ENCODE assay signal across 10 mouse cellular contexts in the genomic region with DNA sequence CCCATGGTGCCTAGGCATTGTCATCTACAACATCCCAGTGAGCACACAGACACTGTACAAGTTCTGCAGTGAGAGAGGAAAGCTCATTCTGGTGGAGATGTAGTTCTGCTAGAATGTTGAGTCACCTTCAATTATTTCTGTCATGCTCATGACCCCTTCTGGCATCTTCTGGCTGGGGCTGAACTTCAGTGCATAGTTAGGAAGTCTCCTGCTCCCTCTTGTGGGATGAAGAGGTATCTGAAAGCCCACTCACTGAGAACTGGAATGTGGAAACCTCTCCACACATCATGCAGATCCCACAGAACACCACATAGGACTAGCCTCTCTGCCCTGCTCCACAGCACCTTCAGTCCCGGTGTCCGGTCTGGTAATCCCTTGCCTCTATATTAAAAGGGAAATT. TPM values are rescaled to one million over a fixed set of nuclear protein-coding genes. Genes with fewer than 3 reads are reported as not detected.
DNase-seq lines count a peak whose midpoint lies in the region; ATAC-seq and TF ChIP-seq lines count a peak whose summit lies in the region.
"Had no signal": no experiment of that assay in that cellular context is flagged by ENCODE, and none has a peak within 500 bp of the region (broad histone marks: within the 10 kb centered on the region; RNA-seq: fewer than 3 reads in every experiment).

No protein-coding gene starts in this region.

- H3K4me3 ChIP-seq in liver, postnatal 0 days (ENCODE audit: low read depth, low read length): no peak overlapping the region
- no peak overlapping the region for H3K4me3 ChIP-seq in liver, embryonic 12.5 days
- no peak overlapping the region for H3K4me3 ChIP-seq in embryonic fibroblast, embryonic 13.5 days (ENCODE audit: insufficient read depth, low read length)
- H3K4me3 ChIP-seq: heart, embryonic 13.5 days; myocyte had no signal

- 90% methylated on average over 2 of the region's 2 CpGs for WGBS in liver, postnatal 0 days (ENCODE audit: insufficient replicate concordance)
- WGBS in liver, embryonic 12.5 days (ENCODE audit: insufficient replicate concordance): 73% methylated on average over 2 of the region's 2 CpGs

- peak; percentile 40; the same call in 1 of the 2 replicates for ATAC-seq in liver, postnatal 0 days
- ATAC-seq in liver, embryonic 12.5 days: no peak

- H3K27ac ChIP-seq in liver, postnatal 0 days (ENCODE audit: low read depth): no peak overlapping the region
- H3K27ac ChIP-seq in liver, embryonic 12.5 days: no peak overlapping the region
- no peak overlapping the region for H3K27ac ChIP-seq in embryonic fibroblast, embryonic 13.5 days (ENCODE audit: insufficient read depth, low read length)
- H3K27ac ChIP-seq: heart, embryonic 13.5 days had no signal

- H3K9me3 ChIP-seq in liver, postnatal 0 days (ENCODE audit: low read length): no peaks in the 10 kb centered on the region
- H3K9me3 ChIP-seq in liver, embryonic 12.5 days (replicated peaks): no peaks in the 10 kb centered on the region
- H3K9me3 ChIP-seq: heart, embryonic 13.5 days had no signal

- TF ChIP-seq POLR2A in embryonic fibroblast, embryonic 13.5 days (IDR thresholded peaks at IDR 0.05; ENCODE audit: low read depth, low read length): no peak

- no peak for TF ChIP-seq EP300 in liver, postnatal 0 days (IDR thresholded peaks at IDR 0.05; ENCODE audit: low read depth)

- intact Hi-C loops in left cerebral cortex, postnatal 14 days (cut with DNase I): loop anchor here (5.0 kb wide), 1 partner anchor 250 kb away; no protein-coding TSS in a partner anchor

- H3K4me1 ChIP-seq in liver, postnatal 0 days (ENCODE audit: insufficient read depth): no peaks in the 10 kb centered on the region
- no peaks in the 10 kb centered on the region for H3K4me1 ChIP-seq in liver, embryonic 12.5 days
- no peaks in the 10 kb centered on the region for H3K4me1 ChIP-seq in embryonic fibroblast, embryonic 13.5 days (ENCODE audit: control insufficient read depth, insufficient read depth, low read length)
- H3K4me1 ChIP-seq: heart, embryonic 13.5 days had no signal

- no peaks in the 10 kb centered on the region for H3K27me3 ChIP-seq in liver, postnatal 0 days (ENCODE audit: insufficient read depth, low read length)
- H3K27me3 ChIP-seq in liver, embryonic 12.5 days (replicated peaks): no peaks in the 10 kb centered on the region
- H3K27me3 ChIP-seq: heart, embryonic 13.5 days had no signal

- no peaks in the 10 kb centered on the region for H3K36me3 ChIP-seq in liver, postnatal 0 days (replicated peaks; ENCODE audit: insufficient read depth, low read length)
- no peaks in the 10 kb centered on the region for H3K36me3 ChIP-seq in liver, embryonic 12.5 days
- H3K36me3 ChIP-seq: heart, embryonic 13.5 days had no signal

- DNase-seq in cerebellum, postnatal 10 days: peak; percentile 44 to 49
- DNase-seq in cerebellum, postnatal 36 days: no peak
- peak; percentile 26 for DNase-seq in liver, postnatal 0 days
- DNase-seq in left cerebral cortex, postnatal 14 days (ENCODE audit: low spot score in 2 of 2): peak; percentile 47 to 58
- peak; percentile 68 to 71 for DNase-seq in spleen, postnatal 36 days (ENCODE audit: low spot score in 2 of 2)
- DNase-seq in urinary bladder, adult 2 months (ENCODE audit: low spot score): no peak

- no peak overlapping the region for H3K9ac ChIP-seq in liver, postnatal 0 days (replicated peaks)
- no peak overlapping the region for H3K9ac ChIP-seq in liver, embryonic 12.5 days
- H3K9ac ChIP-seq: heart, embryonic 13.5 days had no signal

- TF ChIP-seq CTCF in liver, postnatal 0 days (IDR thresholded peaks at IDR 0.05; ENCODE audit: low read depth): peak; percentile 86
- TF ChIP-seq CTCF in embryonic fibroblast, embryonic 13.5 days (IDR thresholded peaks at IDR 0.05; ENCODE audit: borderline replicate concordance, insufficient read depth, low read length): 0 out of 2 replicates have a peak, but pooled peaks have one; percentile 36

- H3K4me2 ChIP-seq in liver, postnatal 0 days (ENCODE audit: low read depth, low read length): no peak overlapping the region
- no peak overlapping the region for H3K4me2 ChIP-seq in liver, embryonic 12.5 days
- H3K4me2 ChIP-seq: heart, embryonic 13.5 days had no signal

RNA-seq across cellular contexts. Expression of gene Ms4a6d, which starts 2.6 kb away (rescaled TPM):
- 8.8 and 9.0 TPM in 2 replicates for polyA plus RNA-seq in liver, postnatal 0 days (2015; fragmentation: Nextera tagmentation; extraction: Ambion mirVana)
- polyA plus RNA-seq in liver, embryonic 12.5 days (2016; fragmentation: Nextera tagmentation; extraction: Ambion mirVana): 2.4 and 2.7 TPM in 2 replicates
- polyA plus RNA-seq in embryonic fibroblast, embryonic 13.5 days (2011; ENCODE audit: insufficient read length, low read depth, missing spikeins): 0.67 and 2.2 TPM in 2 replicates
- under 1 TPM; 0.87 to 0.99 TPM for total RNA-seq in left cerebral cortex, postnatal 14 days (2021)
- 5.2 and 6.5 TPM in 2 replicates for polyA plus RNA-seq in urinary bladder, adult 2 months (2012; rRNA removed)

RNA-seq across cellular contexts. Expression of gene Ms4a2, which starts 21.5 kb away (rescaled TPM):
- polyA plus RNA-seq in liver, postnatal 0 days (2015; fragmentation: Nextera tagmentation; extraction: Ambion mirVana): 0.86 and 0.90 TPM in 2 replicates
- 0.20 and 0.52 TPM in 2 replicates for polyA plus RNA-seq in liver, embryonic 12.5 days (2016; fragmentation: Nextera tagmentation; extraction: Ambion mirVana)
- not detected in 2 replicates for polyA plus RNA-seq in embryonic fibroblast, embryonic 13.5 days (2011; ENCODE audit: insufficient read length, low read depth, missing spikeins)
- total RNA-seq in left cerebral cortex, postnatal 14 days (2021): not detected
- polyA plus RNA-seq in urinary bladder, adult 2 months (2012; rRNA removed): 0.19 and 0.21 TPM in 2 replicates
- polyA plus RNA-seq: heart, embryonic 13.5 days; myocyte had no signal

RNA-seq across cellular contexts. Expression of gene Ms4a3, which starts 38.6 kb away (rescaled TPM):
- 37.6 and 38.0 TPM in 2 replicates for polyA plus RNA-seq in liver, postnatal 0 days (2015; fragmentation: Nextera tagmentation; extraction: Ambion mirVana)
- 4.5 and 6.4 TPM in 2 replicates for polyA plus RNA-seq in liver, embryonic 12.5 days (2016; fragmentation: Nextera tagmentation; extraction: Ambion mirVana)
- not detected in 2 replicates for polyA plus RNA-seq in embryonic fibroblast, embryonic 13.5 days (2011; ENCODE audit: insufficient read length, low read depth, missing spikeins)
- total RNA-seq in left cerebral cortex, postnatal 14 days (2021): not detected
- polyA plus RNA-seq in urinary bladder, adult 2 months (2012; rRNA removed): not detected in 2 replicates
- polyA plus RNA-seq: myocyte had no signal

RNA-seq across cellular contexts. Expression of gene Oosp2, which starts 58.3 kb away (rescaled TPM):
- polyA plus RNA-seq in liver, postnatal 0 days (2015; fragmentation: Nextera tagmentation; extraction: Ambion mirVana): 0.19 TPM in 1 of 2 replicates, not detected in the other
- polyA plus RNA-seq in liver, embryonic 12.5 days (2016; fragmentation: Nextera tagmentation; extraction: Ambion mirVana): 0.55 and 0.63 TPM in 2 replicates
- not detected in 2 replicates for polyA plus RNA-seq in embryonic fibroblast, embryonic 13.5 days (2011; ENCODE audit: insufficient read length, low read depth, missing spikeins)
- not detected for total RNA-seq in left cerebral cortex, postnatal 14 days (2021)
- polyA plus RNA-seq in urinary bladder, adult 2 months (2012; rRNA removed): not detected in 2 replicates
- polyA plus RNA-seq: heart, embryonic 13.5 days; myocyte had no signal

Comparison
In these comparisons a context has a peak if more than half of its experiments do, and no peak if none do; other contexts are left out.
1. DNase-seq: peak in cerebellum, postnatal 10 days (2 of 2), liver, postnatal 0 days (single experiment), left cerebral cortex, postnatal 14 days (2 of 2) and spleen, postnatal 36 days (2 of 2); none in cerebellum, postnatal 36 days (0 of 2) and urinary bladder, adult 2 months (single experiment).